Mouse (Mus musculus): ENCODE measurements around the gene Ywhah. TPM values are rescaled to one million over a fixed set of nuclear protein-coding genes. Genes with fewer than 3 reads are reported as not detected.
"Not testable (repeated sequence)": the region's sequence is repeated elsewhere in the genome, so short reads cannot be mapped to it uniquely, and the experiment has no call there.

The Ywhah gene
- polyA plus RNA-seq, 1 experiment = 41.2 TPM

- no peak for TF ChIP-seq CTCF (IDR thresholded peaks at IDR 0.05; ENCODE audit: control insufficient read depth, insufficient read depth, insufficient replicate concordance, low read depth, low read length)
- H3K27ac ChIP-seq (ENCODE audit: control insufficient read depth, insufficient read depth, low read depth, low read length) = no peak overlapping the region
- H3K4me1 ChIP-seq (ENCODE audit: control insufficient read depth, insufficient read depth, low read length) = peaks cover 6% of the 10 kb centered on the region
- peaks cover 1% of the 10 kb centered on the region for H3K36me3 ChIP-seq (ENCODE audit: control insufficient read depth, insufficient read depth, low read length)
- H3K27me3 ChIP-seq (ENCODE audit: control insufficient read depth, insufficient read depth, low read length) = no peaks in the 10 kb centered on the region
- H3K4me3 ChIP-seq (ENCODE audit: control insufficient read depth, low read depth, low read length) = no peak overlapping the region
Measured at GRCm38 (mm10) chr5:33024474-33024873, 5.9 kb downstream of the Ywhah start.

- no peaks in the 10 kb centered on the region for H3K27me3 ChIP-seq (ENCODE audit: control insufficient read depth, insufficient read depth, low read length)
- no peaks in the 10 kb centered on the region; the same call in 1 of the 2 replicates for H3K36me3 ChIP-seq (ENCODE audit: control insufficient read depth, insufficient read depth, low read length)
- no peak for TF ChIP-seq POLR2A (IDR thresholded peaks at IDR 0.05; ENCODE audit: control insufficient read depth, low read depth, low read length)
- no peak overlapping the region for H3K27ac ChIP-seq (ENCODE audit: control insufficient read depth, insufficient read depth, low read depth, low read length)
- H3K4me1 ChIP-seq (ENCODE audit: control insufficient read depth, insufficient read depth, low read length) = peaks cover 5% of the 10 kb centered on the region
- no peak overlapping the region; the same call in 1 of the 2 replicates for H3K4me3 ChIP-seq (ENCODE audit: control insufficient read depth, low read depth, low read length)
Measured at GRCm38 (mm10) chr5:33028656-33029055, 10.0 kb downstream of the Ywhah start.

- Histone ChIP-seq H3K27me3 (ENCODE audit: control insufficient read depth, insufficient read depth, low read length) (no peaks in the 10 kb centered on the region), H3K4me3 (ENCODE audit: control insufficient read depth, low read depth, low read length) (peak overlapping the region; percentile 61; the same call in 1 of the 2 replicates), H3K36me3 (ENCODE audit: control insufficient read depth, insufficient read depth, low read length) (no peaks in the 10 kb centered on the region; the same call in 1 of the 2 replicates), H3K4me1 (ENCODE audit: control insufficient read depth, insufficient read depth, low read length) (peaks cover 5% of the 10 kb centered on the region), H3K27ac (ENCODE audit: control insufficient read depth, insufficient read depth, low read depth, low read length) (peak overlapping the region; percentile 3; the same call in 1 of the 2 replicates)
- TF ChIP-seq CTCF (IDR thresholded peaks at IDR 0.05; ENCODE audit: control insufficient read depth, insufficient read depth, insufficient replicate concordance, low read depth, low read length) (no peak), POLR2A (IDR thresholded peaks at IDR 0.05; ENCODE audit: control insufficient read depth, low read depth, low read length) (no peak)
Measured at GRCm38 (mm10) chr5:33030425-33031175, 12.0 kb downstream of the Ywhah start.

- TF ChIP-seq CTCF (IDR thresholded peaks at IDR 0.05; ENCODE audit: control insufficient read depth, insufficient read depth, insufficient replicate concordance, low read depth, low read length) = no peak
- no peak for TF ChIP-seq POLR2A (IDR thresholded peaks at IDR 0.05; ENCODE audit: control insufficient read depth, low read depth, low read length)
- H3K27me3 ChIP-seq (ENCODE audit: control insufficient read depth, insufficient read depth, low read length) = no peaks in the 10 kb centered on the region
- no peak overlapping the region for H3K27ac ChIP-seq (ENCODE audit: control insufficient read depth, insufficient read depth, low read depth, low read length)
- H3K4me3 ChIP-seq (ENCODE audit: control insufficient read depth, low read depth, low read length) = peak overlapping the region; percentile 61
- peaks cover 5% of the 10 kb centered on the region for H3K4me1 ChIP-seq (ENCODE audit: control insufficient read depth, insufficient read depth, low read length)
- no peaks in the 10 kb centered on the region; the same call in 1 of the 2 replicates for H3K36me3 ChIP-seq (ENCODE audit: control insufficient read depth, insufficient read depth, low read length)
Measured at GRCm38 (mm10) chr5:33032036-33032773, 13.6 kb downstream of the Ywhah start.

DNA sequence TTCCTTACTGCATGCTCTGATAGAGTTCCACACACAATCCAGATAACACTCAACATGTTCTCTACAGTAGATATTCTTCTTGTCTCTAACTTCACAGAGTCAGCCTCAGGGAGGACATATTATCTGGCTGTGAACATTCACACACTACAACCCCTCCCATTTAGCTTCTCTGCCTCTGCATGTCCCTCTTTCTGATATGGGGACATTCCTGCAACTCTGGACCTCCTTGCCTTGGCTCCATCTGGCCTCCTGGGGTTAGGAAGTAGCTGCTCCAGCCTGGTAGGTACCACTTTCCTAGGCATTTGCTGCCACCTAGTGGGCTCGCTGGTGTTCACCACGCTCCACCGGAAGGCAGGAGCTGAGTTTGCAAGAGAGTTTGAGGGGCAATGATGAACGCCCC is 14.5 kb downstream of the Ywhah start:
- no peaks in the 10 kb centered on the region for H3K36me3 ChIP-seq (ENCODE audit: control insufficient read depth, insufficient read depth, low read length)
- no peak for TF ChIP-seq POLR2A (IDR thresholded peaks at IDR 0.05; ENCODE audit: control insufficient read depth, low read depth, low read length)
- TF ChIP-seq CTCF (IDR thresholded peaks at IDR 0.05; ENCODE audit: control insufficient read depth, insufficient read depth, insufficient replicate concordance, low read depth, low read length) = peak; percentile 90; the same call in 1 of the 2 replicates
- H3K4me1 ChIP-seq (ENCODE audit: control insufficient read depth, insufficient read depth, low read length) = peaks cover 5% of the 10 kb centered on the region
- no peaks in the 10 kb centered on the region for H3K27me3 ChIP-seq (ENCODE audit: control insufficient read depth, insufficient read depth, low read length)
- H3K4me3 ChIP-seq (ENCODE audit: control insufficient read depth, low read depth, low read length) = no peak overlapping the region
- no peak overlapping the region for H3K27ac ChIP-seq (ENCODE audit: control insufficient read depth, insufficient read depth, low read depth, low read length)

DNA sequence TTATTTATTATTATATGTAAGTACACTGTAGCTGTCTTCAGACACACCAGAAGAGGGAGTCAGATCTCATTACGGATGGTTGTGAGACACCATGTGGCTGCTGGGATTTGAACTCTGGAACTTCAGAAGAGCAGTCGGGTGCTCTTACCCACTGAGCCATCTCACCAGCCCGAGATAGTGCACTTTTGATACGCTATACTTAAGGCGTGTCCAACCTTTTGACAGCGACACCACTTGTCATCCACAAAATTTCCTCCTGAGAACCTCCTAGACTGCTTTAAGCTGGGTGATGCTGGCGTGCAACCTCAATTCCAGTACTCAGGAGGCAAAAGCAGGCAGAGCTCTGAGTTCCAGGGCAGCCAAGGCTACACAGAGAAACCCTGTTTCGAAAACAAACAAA is 15.0 kb downstream of the Ywhah start:
- not testable (repeated sequence) for H3K27ac ChIP-seq (ENCODE audit: control insufficient read depth, insufficient read depth, low read depth, low read length); H3K4me1 ChIP-seq (ENCODE audit: control insufficient read depth, insufficient read depth, low read length); H3K4me3 ChIP-seq (ENCODE audit: control insufficient read depth, low read depth, low read length); H3K27me3 ChIP-seq (ENCODE audit: control insufficient read depth, insufficient read depth, low read length); H3K36me3 ChIP-seq (ENCODE audit: control insufficient read depth, insufficient read depth, low read length)

GRCm38 (mm10) chr5:33034100-33034499 is 15.5 kb downstream of the Ywhah start:
- Histone ChIP-seq H3K36me3 (ENCODE audit: control insufficient read depth, insufficient read depth, low read length) (no peaks in the 10 kb centered on the region), H3K4me3 (ENCODE audit: control insufficient read depth, low read depth, low read length) (no peak overlapping the region), H3K4me1 (ENCODE audit: control insufficient read depth, insufficient read depth, low read length) (peaks cover 2% of the 10 kb centered on the region), H3K27me3 (ENCODE audit: control insufficient read depth, insufficient read depth, low read length) (no peaks in the 10 kb centered on the region), H3K27ac (ENCODE audit: control insufficient read depth, insufficient read depth, low read depth, low read length) (no peak overlapping the region)
- TF ChIP-seq POLR2A (IDR thresholded peaks at IDR 0.05; ENCODE audit: control insufficient read depth, low read depth, low read length) (no peak), CTCF (IDR thresholded peaks at IDR 0.05; ENCODE audit: control insufficient read depth, insufficient read depth, insufficient replicate concordance, low read depth, low read length) (peak; percentile 20; the same call in 1 of the 2 replicates)

All from testis, adult 2 months (tissue).